Mouse (Mus musculus): ENCODE measurements around the gene Hoxb7.

GRCm38 (mm10) chr11:96311520-96312417, 25.3 kb downstream of the Hoxb7 start:
- TF ChIP-seq CTCF (conservative IDR thresholded peaks at IDR 0.05; ENCODE audit: insufficient read depth, insufficient read length, low read depth, low read length) (peak; percentile 73), POLR2A (IDR thresholded peaks at IDR 0.05; ENCODE audit: low read depth, low read length) (no peak)
